Mouse (Mus musculus) embryonic fibroblast, embryonic 13.5 days (primary cell): Measurements from ENCODE around the gene Vhl.

Experiments used
- CTCF ChIP-seq: IDR thresholded peaks from 2 replicates; pipeline ENCODE4 v1.5.1; 2011; ENCODE audit warnings: mild to moderate bottlenecking, control low read depth, low read length, moderate library complexity, borderline replicate concordance; ENCODE audit not compliant: insufficient read depth
- POLR2A ChIP-seq: IDR thresholded peaks from 2 replicates; pipeline ENCODE4 v1.6.1; 2011; ENCODE audit warnings: low read depth, mild to moderate bottlenecking, control low read depth, low read length, moderate library complexity

DNA sequence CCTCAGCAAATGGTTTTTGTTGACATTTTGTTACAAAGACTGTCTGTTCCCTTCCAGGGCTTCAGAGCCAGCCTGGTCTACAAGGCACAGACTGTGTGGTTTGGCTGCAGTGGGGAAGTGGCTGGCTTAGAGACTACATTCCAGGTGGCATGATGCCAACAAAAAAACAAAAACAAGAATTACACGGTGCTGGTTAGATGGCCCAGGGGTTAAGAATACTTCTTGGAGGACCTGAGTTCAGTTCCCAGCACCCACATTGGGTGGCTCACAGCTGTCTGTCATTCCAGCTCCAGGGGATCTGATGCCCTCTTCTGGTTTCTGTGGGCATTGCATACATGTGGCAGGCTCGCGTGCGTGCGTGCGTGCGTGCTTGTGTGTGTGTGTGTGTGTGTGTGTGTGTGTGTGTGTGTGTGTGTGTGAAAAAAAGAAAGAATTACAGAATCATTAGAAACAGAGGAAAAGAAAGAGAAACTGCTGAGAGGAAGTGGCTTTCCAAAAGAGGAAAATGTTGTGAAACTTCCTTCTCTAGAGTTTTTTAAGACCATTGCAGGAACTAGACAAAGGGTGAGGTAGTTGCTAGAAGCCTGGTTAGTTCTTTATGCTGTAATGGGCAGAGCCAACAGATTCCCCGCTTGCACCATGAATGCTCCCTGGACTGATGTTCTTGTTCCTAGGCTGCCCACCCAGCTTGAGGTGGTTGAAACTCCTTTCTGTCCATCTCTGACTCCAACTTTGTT lies 39.4 kb downstream of the Vhl start:
- TF ChIP-seq CTCF (no peak), POLR2A (no peak)
